Mouse (Mus musculus) forebrain, postnatal 0 days (tissue): ENCODE measurements at regions not wholly inside any gene's neighbourhood (a gene's known extent, or its start where the extent isn't known, plus 50 kb on each side); places are given as distances from the start of the nearest gene placed in this dataset.
A peak's percentile ranks its signal among the peaks of the same experiment; 100 is the strongest.

Experiments
- ATAC-seq: fragments of 200-750 bp; cut with Nextera tagmentation; 2 replicates; pipeline ENCODE4 v1.8.0; 2017; ENCODE audit warnings: mild to moderate bottlenecking, moderate library complexity
- DNase-seq: peaks from one replicate; pipeline ENCODE4 v3.0.0-alpha.2; 2015
- H3K27ac ChIP-seq: fragments of 300-500 bp; sonication (generic); 2 replicates; pipeline ENCODE4 v1.5.1; 2014; ENCODE audit warnings: low read depth, mild to moderate bottlenecking, antibody characterized with exemption, low read length, moderate library complexity, mixed read lengths
- H3K27me3 ChIP-seq: fragments of 300-500 bp; sonication (generic); 2 replicates; pipeline ENCODE4 v1.6.1; 2014; ENCODE audit warnings: mild to moderate bottlenecking, low read length, mixed read lengths; ENCODE audit not compliant: insufficient read depth
- H3K36me3 ChIP-seq: fragments of 300-500 bp; sonication (generic); 2 replicates; pipeline ENCODE4 v1.6.1; 2014; ENCODE audit warnings: mild to moderate bottlenecking, moderate library complexity; ENCODE audit not compliant: insufficient read depth
- H3K4me1 ChIP-seq: fragments of 300-500 bp; sonication (generic); 2 replicates; pipeline ENCODE4 v1.6.1; 2014; ENCODE audit warnings: antibody characterized with exemption; ENCODE audit not compliant: insufficient read depth
- H3K4me2 ChIP-seq: fragments of 300-500 bp; sonication (generic); 2 replicates; pipeline ENCODE4 v1.6.1; 2014; ENCODE audit warnings: low read depth, mild to moderate bottlenecking, moderate library complexity
- H3K4me3 ChIP-seq: fragments of 300-500 bp; sonication (generic); 2 replicates; pipeline ENCODE4 v1.5.1; 2014; ENCODE audit warnings: low read depth, low read length, mixed read lengths
- H3K9ac ChIP-seq: fragments of 300-500 bp; sonication (generic); 2 replicates; pipeline ENCODE4 v1.6.1; 2014; ENCODE audit warnings: mild to moderate bottlenecking
- H3K9me3 ChIP-seq: fragments of 300-500 bp; sonication (generic); 2 replicates; pipeline ENCODE4 v1.6.1; 2016; ENCODE audit warnings: low read length
- CTCF ChIP-seq: sonication (generic); IDR thresholded peaks from 2 replicates; pipeline ENCODE4 v1.5.1; 2016; ENCODE audit warnings: antibody characterized with exemption, control low read depth, low read depth
- WGBS: fragments of 180-500 bp; shearing (Covaris S2); extraction: QIAGEN DNeasy Blood & Tissue Kit; methylation state at CpG from one replicate; pipeline ENCODE4 v1.1.7; 2014; 5-methylcytosine and 5-hydroxymethylcytosine counted together

DNA sequence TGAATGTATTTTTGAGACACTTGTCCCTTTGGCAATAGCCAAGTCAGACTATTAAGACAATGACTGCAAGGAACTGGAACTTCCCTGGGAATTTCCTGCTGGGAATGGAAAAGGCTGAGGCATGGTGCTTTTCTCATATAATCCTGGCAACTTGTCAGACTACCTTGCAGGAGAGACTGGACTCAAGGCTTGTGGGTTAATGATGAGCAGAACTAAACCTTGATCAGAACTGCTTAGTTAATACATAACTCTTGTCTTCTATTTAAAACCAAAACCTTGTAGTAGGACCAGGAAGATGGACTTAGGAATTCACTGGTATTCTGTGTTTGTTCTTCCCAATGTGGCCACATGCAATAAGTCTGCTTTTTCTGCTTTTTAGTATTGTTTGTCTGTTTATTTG is 579.3 kb upstream of the Plxna2 start:
- H3K36me3 ChIP-seq, result no peaks in the 10 kb centered on the region
- TF ChIP-seq CTCF, result no peak
- no peaks in the 10 kb centered on the region for H3K9me3 ChIP-seq
- DNase-seq, result no peak
- no peak overlapping the region for H3K4me3 ChIP-seq
- peaks cover 10% of the 10 kb centered on the region; the same call in 1 of the 2 replicates for H3K4me1 ChIP-seq
- no peak overlapping the region for H3K9ac ChIP-seq
- no peak overlapping the region for H3K4me2 ChIP-seq
- H3K27ac ChIP-seq, result no peak overlapping the region
- H3K27me3 ChIP-seq, result no peaks in the 10 kb centered on the region
- no peak for ATAC-seq

DNA sequence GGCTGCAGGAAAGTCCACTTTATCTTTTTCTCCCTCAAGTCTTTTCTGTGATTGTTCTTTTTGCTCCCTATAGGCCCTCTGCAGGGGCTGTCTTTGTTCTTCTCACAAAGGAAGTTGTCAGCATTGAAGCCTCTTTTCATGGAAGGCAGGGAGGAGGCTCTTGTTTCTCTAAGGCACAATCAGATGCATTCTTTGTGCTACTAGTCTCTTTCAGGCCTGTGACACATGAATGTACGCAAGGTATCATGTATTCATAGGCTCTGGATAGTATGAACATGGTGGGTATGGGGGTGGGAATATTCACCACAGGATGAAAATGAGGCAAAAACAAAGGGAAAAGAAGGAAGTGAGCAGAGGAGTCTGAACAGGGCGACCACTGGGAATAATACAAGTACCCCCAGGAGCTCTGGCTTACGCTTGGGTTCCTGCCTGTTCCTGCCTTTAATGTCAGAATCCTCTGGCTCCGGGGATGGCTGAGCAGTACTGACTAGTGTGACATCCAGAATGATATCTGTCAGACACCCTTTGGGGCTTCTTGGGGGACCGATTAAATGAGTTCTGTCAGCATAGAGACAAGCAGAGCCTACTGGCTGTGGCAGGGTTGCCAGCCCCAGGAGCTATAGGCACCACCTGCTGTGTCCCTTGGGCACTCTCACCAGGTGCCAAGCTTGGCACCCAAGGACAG is 583.7 kb upstream of the Plxna2 start:
- Histone ChIP-seq H3K9me3 (no peaks in the 10 kb centered on the region), H3K4me3 (no peak overlapping the region), H3K4me1 (no peaks in the 10 kb centered on the region), H3K36me3 (no peaks in the 10 kb centered on the region), H3K9ac (no peak overlapping the region), H3K27ac (no peak overlapping the region), H3K27me3 (no peaks in the 10 kb centered on the region), H3K4me2 (no peak overlapping the region)
- no peak for TF ChIP-seq CTCF
- peak; percentile 73; the same call in 1 of the 2 replicates for ATAC-seq
- no peak for DNase-seq
- WGBS, result 28% methylated on average over 5 of the region's 5 CpGs

DNA sequence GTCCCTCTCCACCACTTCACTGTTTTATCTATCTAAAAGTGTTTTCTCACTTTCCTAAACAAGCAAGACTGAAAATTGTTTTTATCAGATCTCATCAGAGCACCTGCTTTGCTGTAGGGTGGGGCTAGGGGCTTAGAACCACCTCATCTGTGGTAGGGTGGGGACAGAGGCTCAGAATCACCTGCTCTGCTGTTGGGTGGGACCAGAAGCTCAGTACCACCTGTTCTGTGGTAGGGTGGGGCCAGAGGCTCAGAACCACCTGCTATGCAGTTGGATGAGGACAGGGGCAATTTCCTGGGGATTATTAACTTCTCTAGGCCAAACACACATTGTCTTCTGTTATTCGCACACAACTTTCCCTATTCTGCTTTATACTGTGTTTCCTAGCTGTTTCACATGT is 585.4 kb upstream of the Plxna2 start:
- Histone ChIP-seq H3K9me3 (no peaks in the 10 kb centered on the region), H3K4me3 (no peak overlapping the region), H3K36me3 (no peaks in the 10 kb centered on the region), H3K4me2 (no peak overlapping the region), H3K27me3 (no peaks in the 10 kb centered on the region), H3K27ac (no peak overlapping the region), H3K4me1 (no peaks in the 10 kb centered on the region), H3K9ac (no peak overlapping the region)
- no peak for TF ChIP-seq CTCF
- 90% methylated on average over 1 of the region's 1 CpGs for WGBS
- ATAC-seq (no peak), DNase-seq (no peak)

- Histone ChIP-seq H3K27me3 (no peaks in the 10 kb centered on the region), H3K4me2 (no peak overlapping the region), H3K9ac (no peak overlapping the region), H3K4me3 (no peak overlapping the region), H3K27ac (no peak overlapping the region), H3K36me3 (no peaks in the 10 kb centered on the region), H3K4me1 (no peaks in the 10 kb centered on the region), H3K9me3 (no peaks in the 10 kb centered on the region)
- ATAC-seq (peak; percentile 40; the same call in 1 of the 2 replicates), DNase-seq (no peak)
- TF ChIP-seq CTCF, result no peak
- WGBS, result 16% methylated on average over 3 of the region's 3 CpGs
Measured at GRCm38 (mm10) chr1:194030651-194031228, 587.3 kb upstream of the Plxna2 start.

GRCm38 (mm10) chr1:194026958-194027692 is 590.9 kb upstream of the Plxna2 start:
- Histone ChIP-seq H3K4me3 (no peak overlapping the region), H3K4me1 (no peaks in the 10 kb centered on the region), H3K4me2 (no peak overlapping the region), H3K27me3 (no peaks in the 10 kb centered on the region), H3K36me3 (no peaks in the 10 kb centered on the region), H3K9me3 (no peaks in the 10 kb centered on the region), H3K9ac (no peak overlapping the region), H3K27ac (no peak overlapping the region)
- no peak for TF ChIP-seq CTCF
- ATAC-seq, result no peak
- DNase-seq, result no peak
- 85% methylated on average over 7 of the region's 7 CpGs for WGBS

DNA sequence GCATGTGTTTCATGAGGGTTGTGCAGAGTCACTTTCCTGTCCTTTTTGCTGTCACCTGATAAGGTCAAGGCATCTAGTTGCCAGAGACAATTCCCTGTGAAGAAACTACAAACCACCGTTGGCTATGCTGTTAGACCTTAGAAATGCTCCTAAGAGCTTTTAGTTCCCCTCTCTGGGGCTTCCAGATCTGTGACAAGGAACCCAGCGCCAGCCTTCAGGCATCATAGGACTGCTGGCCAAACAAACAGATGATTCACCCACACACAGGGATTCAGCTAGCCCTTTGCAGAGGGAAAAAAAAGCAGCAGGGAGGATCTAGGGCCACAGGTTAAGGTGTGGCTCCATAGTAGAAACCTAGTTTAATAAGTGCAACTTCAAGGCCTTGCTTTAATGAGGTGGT is 591.8 kb upstream of the Plxna2 start:
- ATAC-seq (no peak), DNase-seq (no peak)
- TF ChIP-seq CTCF, result no peak
- WGBS, result 87% methylated on average over 2 of the region's 2 CpGs
- Histone ChIP-seq H3K36me3 (no peaks in the 10 kb centered on the region), H3K9ac (no peak overlapping the region), H3K4me1 (no peaks in the 10 kb centered on the region), H3K4me2 (no peak overlapping the region), H3K9me3 (no peaks in the 10 kb centered on the region), H3K4me3 (no peak overlapping the region), H3K27me3 (no peaks in the 10 kb centered on the region), H3K27ac (no peak overlapping the region)

- Histone ChIP-seq H3K36me3 (no peaks in the 10 kb centered on the region), H3K9me3 (no peaks in the 10 kb centered on the region), H3K27ac (no peak overlapping the region), H3K9ac (no peak overlapping the region), H3K4me2 (no peak overlapping the region), H3K27me3 (no peaks in the 10 kb centered on the region), H3K4me1 (no peaks in the 10 kb centered on the region), H3K4me3 (no peak overlapping the region)
- ATAC-seq, result peak; percentile 91
- TF ChIP-seq CTCF, result no peak
- DNase-seq, result peak; percentile 80
Measured at GRCm38 (mm10) chr1:194019282-194019681, 598.7 kb upstream of the Plxna2 start.
